Mouse (Mus musculus): ENCODE measurements around the gene Timm13.

Timm13 gene

DNA sequence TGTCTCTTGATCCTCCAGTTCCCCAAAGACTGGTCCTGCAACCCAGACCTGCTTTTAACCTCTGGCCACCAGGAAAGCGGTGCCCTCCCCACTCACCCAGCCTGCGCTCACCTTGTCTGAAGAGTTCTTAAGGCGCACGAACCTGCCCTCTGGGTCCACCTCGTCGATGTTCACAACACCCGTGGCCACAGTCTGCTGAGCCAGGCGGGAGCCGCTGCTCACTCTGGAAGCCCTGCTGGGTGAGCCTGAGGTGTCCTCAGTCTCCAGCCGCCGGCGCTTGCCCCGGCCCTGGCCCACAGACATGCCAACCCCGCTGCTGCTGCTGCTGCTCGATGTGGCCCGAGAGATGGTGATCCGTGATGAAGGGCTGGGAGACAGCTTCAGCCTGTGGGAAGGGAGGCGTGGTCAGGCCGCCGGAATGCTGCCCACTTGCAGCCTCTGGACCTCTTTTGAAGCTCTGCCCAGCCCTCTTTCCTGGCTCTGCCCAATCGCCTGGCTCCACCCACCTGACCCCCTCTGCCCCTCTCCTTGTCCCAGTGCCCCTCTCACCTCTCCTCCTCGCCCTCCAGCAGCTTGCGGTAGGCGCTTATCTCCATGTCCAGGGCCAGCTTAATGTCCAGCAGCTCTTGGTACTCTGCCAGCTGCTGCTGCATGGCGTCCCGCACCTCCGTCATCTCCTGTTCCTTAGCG, 3.4 kb upstream of the Timm13 start:
- no peak for DNase-seq

DNA sequence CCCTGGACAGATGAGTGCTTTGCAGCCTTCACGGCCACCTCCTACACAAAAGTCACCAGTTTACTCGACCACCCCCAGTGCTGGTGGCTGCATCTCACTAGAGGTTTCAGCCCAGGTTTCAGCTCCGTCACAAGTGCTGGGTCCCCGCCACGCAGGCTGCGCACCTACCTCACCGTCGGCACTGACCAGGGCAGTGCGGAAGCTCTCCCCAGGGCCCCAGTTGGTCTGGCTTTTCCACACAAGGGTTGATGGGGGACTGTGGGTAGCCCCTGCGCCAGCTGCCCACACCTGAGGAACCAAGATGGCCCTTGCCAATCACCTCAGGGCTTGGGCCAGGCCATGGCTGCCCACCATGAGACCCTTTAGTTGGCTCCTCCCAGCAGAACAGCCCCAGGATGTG, 2.5 kb upstream of the Timm13 start:
- DNase-seq, result no peak

GRCm38 (mm10) chr10:80902273-80902940, 1.6 kb upstream of the Timm13 start:
- DNase-seq, result no peak

- DNase-seq, result no peak
These were observed 872 bp upstream of the Timm13 start for GRCm38 (mm10) chr10:80901409-80902272.

DNA sequence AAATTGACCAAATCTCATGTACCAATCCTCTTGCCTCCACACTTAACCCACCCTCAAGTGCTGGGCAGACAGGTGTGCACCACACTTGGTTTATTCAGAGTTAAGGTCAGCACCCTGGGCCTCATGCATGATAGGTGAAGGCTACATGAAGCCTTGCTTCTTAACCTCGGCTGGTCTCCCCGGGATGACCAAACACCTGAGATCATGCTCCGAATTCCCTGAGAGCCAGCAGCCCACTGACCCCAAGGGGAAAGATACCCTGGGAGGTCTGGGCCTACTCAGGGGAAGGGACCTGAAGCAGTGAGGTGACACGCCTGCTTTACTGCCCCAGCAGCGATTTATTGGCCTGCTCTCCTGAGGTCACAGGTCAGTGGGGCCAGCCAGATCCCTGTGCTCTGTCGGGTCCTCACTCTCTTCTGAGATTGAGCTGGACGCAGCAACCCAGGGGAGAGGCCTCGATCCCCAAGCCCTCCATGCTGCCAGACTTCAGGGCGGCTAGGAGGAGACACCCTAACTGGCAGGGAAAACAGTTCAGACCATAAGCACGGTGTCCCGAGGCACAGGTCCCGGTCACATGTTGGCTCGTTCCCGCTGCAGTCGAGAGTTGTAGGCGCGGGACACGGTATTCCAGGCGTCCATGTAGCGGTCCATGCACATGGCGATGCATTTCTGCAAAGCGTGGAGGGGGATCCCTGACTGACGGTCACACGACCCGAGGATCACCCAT, 1.0 kb downstream of the Timm13 start:
- peak; percentile 40 to 44 for DNase-seq

- peak in 1 of 2 experiments; percentile 40 for DNase-seq
These were observed 1.7 kb downstream of the Timm13 start for GRCm38 (mm10) chr10:80899074-80899473.

GRCm38 (mm10) chr10:80897861-80898510, 2.8 kb downstream of the Timm13 start:
- DNase-seq, result peak in 1 of 2 experiments; percentile 46

- no peak for DNase-seq
These were observed 3.9 kb downstream of the Timm13 start for GRCm38 (mm10) chr10:80896581-80897485.

GRCm38 (mm10) chr10:80895697-80896096, 5.1 kb downstream of the Timm13 start:
- DNase-seq, result no peak

DNA sequence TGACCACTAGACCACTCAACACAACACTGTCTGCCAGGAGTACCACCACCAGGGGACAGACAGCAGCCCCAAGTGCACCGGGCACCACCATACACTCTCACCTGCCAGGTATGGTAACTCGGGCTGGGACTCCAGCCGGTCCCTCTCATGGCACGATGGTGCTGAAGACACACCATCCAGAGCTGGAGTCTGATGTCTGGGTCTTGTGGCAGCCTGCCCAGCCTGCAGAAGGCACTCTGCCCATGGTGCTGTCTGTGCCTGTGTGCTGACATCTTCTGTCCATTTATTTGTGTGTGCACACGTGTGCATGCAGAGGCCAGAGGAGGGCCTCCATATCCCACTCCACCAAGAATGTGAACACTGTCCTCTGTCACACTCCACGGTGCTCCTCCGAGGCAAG, 5.7 kb downstream of the Timm13 start:
- peak; percentile 54 to 56 for DNase-seq

DNA sequence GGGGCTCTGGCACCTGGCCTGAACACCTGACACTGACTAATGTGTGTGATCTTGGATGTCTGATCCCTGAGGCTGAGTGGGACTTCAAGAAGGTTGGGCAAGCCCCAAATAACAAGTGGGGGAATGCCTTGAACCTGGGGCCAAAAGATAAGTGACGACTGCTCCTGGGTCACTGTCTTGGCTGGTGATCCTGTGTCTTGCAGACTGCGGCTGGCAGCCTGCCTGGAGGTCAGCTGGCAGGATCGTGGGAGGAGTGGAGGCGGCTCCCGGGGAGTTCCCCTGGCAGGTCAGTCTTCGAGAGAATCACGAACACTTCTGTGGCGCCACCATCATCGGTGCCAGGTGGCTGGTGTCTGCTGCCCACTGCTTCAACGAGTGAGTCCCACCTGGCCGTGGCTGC, 13.6 kb downstream of the Timm13 start:
- peak; percentile 85 to 88 for DNase-seq

DNA sequence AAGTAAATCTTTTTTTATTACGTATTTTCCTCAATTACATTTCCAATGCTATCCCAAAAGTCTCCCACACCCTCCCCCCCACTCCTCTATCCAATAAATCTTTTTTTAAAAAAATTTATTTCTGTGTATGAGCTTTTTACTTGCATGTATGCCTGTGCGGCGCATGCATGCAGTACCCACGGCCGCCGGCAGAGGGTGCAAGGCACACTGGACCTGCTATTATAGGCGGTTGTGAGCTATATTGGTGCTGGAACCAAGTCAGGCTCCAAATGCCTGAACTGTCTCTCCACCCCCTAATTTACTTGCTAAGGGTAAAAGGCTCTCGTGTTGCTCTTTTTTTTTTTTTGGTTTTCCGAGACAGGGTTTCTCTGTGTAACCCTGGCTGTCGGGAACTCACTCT, 19.5 kb downstream of the Timm13 start:
- DNase-seq, result peak; percentile 88 to 91

GRCm38 (mm10) chr10:80880901-80881300, 19.9 kb downstream of the Timm13 start:
- no peak for DNase-seq

DNA sequence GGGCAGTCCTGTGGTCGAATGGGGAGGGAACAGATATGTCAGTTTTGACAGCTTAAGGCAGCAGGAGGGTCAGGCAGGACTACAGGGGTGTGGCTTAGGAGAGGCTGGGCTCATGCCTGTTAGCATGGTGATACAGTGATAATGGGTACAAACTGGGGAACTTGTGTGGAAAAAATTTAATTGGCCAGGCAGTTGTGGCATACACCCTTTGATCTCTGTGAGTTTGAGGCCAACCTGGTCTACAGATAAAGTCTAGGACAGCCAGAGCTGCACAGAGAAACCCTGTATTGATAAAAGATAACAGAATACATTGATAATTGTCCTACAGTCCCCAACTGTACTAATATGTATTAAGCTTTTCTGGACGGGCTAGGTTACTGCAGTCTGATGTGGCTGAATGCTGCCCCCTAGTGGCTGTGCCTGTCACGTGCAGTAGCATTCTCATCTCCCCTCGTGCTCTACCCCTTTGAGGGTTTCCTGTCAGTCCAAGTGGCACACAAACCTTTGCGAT, 20.6 kb downstream of the Timm13 start:
- peak; percentile 83 to 88 for DNase-seq

DNA sequence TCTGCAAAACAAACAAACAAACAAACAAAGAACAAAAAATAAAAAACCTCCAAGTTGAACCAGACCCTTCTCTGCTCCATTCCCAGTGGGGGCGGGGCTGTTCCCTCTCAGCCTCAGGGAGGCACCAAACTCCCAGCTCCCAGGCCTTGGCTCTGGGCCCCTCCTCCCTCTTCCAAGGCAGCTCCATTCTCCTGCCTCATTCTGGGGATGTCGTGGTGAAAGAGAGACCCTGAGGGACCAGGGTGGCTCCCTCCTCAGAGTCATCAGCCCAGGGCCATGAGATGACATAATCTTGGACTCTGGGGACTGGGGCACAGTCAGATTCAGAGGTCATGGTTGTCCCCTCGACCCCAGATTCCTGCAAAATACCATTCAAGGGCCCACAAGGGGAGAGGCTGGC, 24.2 kb downstream of the Timm13 start:
- DNase-seq, result peak in 1 of 2 experiments; percentile 55

DNA sequence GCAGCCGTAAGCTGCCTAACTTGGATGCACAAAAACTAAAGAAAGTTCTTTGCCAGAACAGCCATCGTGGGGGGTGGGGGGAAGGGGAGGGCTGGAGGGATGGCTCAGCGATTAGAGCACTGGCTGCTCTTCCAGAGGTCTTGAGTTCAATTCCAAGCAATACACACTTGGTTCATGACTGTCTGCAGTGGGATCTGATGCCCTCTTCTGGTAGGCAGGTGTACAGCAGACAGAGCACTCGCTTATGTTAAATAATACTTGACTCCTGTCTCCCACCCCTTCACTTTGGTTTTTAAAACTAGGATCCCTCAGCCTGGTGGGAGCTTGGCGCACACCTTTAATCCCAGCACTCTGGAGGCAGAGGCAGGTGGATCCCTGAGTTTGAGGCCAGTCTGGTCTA, 24.7 kb downstream of the Timm13 start:
- peak; percentile 83 to 87 for DNase-seq

GRCm38 (mm10) chr10:80874035-80874434, 26.7 kb downstream of the Timm13 start:
- DNase-seq, result no peak

DNA sequence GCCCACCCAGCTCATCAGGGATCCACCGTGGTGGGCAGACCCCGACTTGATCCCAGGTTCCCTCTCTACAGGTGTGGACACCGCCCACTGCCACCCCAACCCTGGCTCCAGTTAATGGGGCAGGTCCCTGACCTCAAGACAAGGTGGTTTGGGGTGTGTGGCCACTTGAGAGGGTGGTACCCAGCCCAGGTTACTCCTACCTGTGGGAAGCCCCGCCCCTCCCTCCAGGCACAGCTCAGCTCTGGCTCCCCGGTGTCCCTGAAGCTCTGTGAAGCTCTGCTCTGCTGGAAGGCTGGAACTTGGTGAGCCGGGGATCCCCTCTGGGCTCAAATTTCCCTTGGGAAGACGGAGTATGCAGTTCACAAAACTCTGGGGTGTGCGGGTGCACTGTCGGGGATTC, 29.2 kb downstream of the Timm13 start, which contains the start of gene Tmprss9:
Tmprss9 (plus strand) TSS at position 268 of the 400 bp plus-strand sequence.
- DNase-seq, result no peak

DNA sequence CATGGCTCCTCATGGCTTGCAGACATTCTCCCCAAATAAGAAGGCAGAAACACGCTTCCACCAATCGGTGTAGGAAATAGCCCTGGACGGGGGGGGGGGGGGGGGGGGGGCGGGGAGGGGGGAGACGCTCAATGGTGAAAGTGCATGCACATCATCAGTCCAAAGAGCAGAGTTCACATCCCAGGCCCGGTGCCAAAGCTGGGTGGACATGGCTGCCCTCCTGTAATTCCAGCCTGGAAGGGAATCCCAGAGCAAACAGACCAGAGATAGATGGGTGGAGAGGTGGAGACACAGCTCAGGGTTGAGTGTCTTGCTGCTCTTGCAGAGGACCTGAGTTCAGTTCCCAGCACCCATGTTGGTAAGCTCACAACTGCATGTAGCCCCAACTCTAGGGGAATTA, 29.8 kb downstream of the Timm13 start:
- DNase-seq, result no peak

GRCm38 (mm10) chr10:80864446-80864845, 36.3 kb downstream of the Timm13 start:
- DNase-seq, result peak; percentile 75 to 86

DNA sequence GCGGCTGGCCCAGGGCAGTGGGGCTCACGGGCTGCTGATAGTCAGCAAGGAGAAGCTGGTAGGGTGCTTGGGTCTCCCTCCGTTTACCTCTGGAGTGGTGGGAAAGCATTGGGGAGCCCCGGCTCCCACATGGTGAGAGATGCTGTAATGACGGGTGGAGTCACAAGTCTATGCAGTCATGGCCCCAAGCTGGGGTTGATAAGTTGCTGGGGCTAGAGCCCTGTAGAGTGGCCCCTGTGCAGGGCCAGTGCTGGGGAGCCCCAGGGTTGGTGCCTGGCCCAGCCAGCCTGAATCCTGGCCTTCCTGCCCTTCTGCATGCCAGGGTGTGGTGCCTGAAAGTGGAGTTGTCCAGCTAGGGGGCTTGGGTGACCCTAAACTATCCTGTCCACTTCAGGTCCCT, 38.5 kb downstream of the Timm13 start:
- no peak for DNase-seq

Data from cerebellum, postnatal 10 days (tissue).